Mouse (Mus musculus): ENCODE results near the gene Cd248.

Gene Cd248

GRCm38 (mm10) chr19:5067867-5068569, at the start of gene Cd248:
Cd248 (plus strand) TSS chr19:5068078.
- DNase-seq (ENCODE audit: low spot score) = peak; percentile 80

DNA sequence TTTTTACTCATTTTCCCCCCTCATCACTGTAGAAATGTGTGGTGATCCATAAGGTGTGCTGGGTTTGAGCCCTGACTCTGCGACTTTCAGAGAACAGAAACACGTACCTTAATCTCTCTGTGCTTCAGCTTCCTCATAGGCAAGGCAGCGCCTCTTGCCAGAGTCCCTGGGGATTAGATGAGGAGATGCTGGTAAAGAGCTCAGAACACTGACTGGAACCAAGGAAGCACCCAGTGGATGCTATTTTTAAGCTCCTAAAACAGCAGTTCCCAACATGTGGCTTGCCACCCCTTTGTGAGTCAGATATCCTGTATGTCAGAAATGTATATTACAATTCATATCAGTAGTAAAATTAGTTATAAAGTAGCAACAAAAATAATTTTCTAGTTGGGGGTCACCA, 49.7 kb upstream of the Cd248 start:
- DNase-seq (ENCODE audit: low spot score) = no peak

- DNase-seq (ENCODE audit: low spot score) = no peak
Observed at GRCm38 (mm10) chr19:5021416-5021815, 46.5 kb upstream of the Cd248 start.

- peak; percentile 98 for DNase-seq (ENCODE audit: low spot score)
Observed at GRCm38 (mm10) chr19:5023621-5024479, 44.0 kb upstream of the Cd248 start, which contains the start of gene Slc29a2. Slc29a2 (plus strand) TSS chr19:5023860.

DNA sequence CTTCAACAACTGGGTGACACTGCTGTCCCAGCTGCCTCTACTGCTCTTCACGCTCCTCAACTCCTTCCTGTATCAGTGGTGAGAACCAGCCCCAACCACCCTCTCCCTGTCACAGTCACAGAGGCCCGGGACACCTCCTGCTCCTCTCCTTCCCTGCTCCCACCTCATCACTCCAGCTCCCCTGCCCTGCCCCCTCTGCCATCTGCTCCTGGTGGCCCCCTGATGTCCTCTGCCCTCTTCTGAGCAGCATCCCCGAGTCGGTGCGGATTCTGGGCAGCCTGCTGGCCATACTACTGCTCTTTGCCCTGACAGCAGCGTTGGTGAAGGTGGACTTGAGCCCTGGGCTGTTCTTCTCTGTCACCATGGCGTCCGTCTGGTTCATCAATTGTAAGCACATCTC, 41.8 kb upstream of the Cd248 start:
- no peak for DNase-seq (ENCODE audit: low spot score)

GRCm38 (mm10) chr19:5032686-5033085, 35.2 kb upstream of the Cd248 start:
- DNase-seq (ENCODE audit: low spot score) = no peak

DNA sequence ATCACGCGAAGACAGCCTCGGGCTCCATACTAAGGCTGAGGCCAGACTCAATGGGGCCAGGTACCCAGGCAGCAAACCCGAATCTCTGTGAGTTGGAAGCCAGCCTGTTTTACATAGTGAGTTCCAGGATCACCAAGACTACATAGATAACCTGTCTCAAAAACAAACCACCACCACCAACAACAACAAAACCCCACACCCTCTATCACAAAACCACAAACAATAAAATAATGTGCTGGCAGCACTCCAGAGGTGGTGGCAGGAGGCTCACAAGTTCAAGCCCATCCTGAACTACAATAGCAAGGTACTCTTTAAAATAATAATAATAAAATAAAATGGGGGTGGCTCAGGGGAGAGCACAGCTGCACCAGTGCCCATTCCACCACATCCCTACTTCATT, 31.3 kb upstream of the Cd248 start:
- no peak for DNase-seq (ENCODE audit: low spot score)

DNA sequence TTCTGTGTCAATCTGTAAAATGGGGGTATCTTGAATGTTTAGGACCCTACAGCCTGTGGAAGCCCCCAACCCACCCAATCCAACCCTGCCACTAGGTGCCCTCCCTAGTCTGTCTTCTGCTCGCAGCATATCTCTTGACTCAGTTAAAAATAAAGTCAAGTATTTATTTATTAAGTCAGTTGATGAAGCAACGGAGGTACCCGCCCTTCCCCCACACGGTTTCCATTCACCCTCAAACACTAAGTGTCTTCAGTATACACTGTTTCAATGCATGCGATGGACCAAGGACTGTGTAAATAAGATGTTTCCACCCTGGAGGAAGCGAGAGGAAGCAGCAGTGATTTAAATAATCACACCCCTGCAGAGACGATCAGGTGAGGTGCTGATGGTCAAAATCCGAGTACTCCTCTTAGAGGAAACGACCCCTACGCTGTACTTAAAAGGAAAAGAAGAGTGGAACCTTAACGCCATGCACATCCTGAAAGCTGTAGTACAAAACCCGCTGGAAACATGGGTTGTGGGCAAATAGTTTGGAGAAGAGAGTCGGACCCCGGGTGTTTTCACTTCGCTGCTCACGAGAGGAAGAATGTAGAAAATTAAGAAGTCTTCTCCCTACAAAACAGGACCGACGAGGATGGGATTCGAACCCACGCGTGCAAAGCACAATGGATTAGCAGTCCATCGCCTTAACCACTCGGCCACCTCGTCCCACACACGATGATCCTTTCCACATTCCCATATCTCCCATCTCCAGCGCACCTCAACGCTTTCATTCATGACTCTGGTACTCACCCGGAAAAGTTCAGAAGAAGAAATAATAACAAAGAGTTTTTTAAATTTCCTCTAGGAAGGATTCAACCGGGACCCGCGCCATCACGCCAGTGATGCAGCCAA, 30.0 kb upstream of the Cd248 start:
- peak; percentile 97 for DNase-seq (ENCODE audit: low spot score)

- peak; percentile 95 for DNase-seq (ENCODE audit: low spot score)
Observed at GRCm38 (mm10) chr19:5038709-5039156, 29.1 kb upstream of the Cd248 start, which contains the start of the genes B4gat1 and AC124502.3. B4gat1 (plus strand) TSS chr19:5038826. AC124502.3 (plus strand) TSS chr19:5038891.

DNA sequence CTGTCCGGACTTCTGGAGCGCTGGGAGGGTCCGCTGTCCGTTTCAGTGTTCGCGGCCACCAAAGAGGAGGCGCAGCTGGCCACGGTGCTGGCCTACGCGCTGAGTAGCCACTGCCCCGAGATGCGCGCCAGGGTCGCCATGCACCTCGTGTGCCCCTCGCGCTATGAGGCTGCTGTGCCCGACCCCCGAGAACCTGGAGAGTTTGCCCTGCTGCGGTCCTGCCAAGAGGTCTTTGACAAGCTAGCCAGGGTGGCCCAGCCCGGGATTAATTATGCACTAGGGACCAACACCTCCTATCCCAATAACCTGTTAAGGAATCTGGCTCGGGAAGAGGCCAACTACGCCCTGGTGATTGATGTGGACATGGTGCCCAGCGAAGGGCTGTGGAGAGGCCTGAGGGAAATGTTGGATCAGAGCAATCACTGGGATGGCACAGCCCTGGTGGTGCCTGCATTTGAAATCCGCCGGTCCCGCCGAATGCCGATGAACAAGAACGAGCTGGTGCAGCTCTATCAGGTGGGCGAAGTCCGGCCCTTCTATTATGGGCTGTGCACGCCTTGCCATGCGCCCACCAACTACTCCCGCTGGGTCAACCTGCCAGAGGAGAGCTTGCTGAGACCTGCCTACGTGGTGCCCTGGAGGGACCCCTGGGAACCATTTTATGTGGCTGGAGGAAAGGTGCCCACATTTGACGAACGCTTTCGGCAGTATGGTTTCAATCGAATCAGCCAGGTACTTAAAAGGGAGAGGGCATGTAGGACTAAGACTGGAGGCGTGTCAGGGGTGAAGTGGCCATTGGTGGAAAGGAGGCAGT, 28.4 kb upstream of the Cd248 start:
- DNase-seq (ENCODE audit: low spot score) = peak; percentile 35

DNA sequence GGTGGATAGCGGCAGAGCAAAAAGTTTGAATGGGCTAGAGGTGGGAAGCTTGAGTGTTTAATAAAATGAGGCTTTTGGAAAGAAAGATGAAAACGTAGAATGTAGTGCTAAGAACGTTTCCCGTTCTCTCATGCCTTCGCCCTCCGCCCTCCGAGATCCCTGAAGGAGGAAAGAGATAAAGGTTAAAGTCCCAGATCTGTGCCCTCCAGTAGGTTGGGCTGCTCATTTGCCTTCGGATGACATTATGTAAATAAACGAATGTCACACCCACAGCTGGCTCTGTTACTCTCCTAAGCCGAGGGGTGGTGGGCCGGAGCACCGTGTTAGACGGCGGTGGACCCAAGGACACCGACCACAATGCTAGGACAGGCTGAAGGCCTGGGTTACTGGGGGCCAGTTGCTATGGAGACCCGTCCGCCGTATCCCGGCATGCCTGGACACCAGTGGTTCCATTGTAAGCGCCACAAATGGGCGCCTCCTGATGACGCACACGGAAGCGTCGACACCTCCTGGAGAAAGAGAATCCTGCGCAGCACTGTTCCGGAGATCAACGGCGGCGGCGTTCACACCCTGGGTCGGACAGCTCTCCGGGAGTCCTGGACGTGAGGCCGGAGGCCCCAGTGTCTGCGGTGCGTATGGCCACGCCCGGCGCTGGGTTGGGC, 26.9 kb upstream of the Cd248 start, which contains the start of gene Brms1:
Gene Brms1, plus strand, starts transcription at position 493 of the 662 bp plus-strand sequence.
- peak; percentile 98 for DNase-seq (ENCODE audit: low spot score)

DNA sequence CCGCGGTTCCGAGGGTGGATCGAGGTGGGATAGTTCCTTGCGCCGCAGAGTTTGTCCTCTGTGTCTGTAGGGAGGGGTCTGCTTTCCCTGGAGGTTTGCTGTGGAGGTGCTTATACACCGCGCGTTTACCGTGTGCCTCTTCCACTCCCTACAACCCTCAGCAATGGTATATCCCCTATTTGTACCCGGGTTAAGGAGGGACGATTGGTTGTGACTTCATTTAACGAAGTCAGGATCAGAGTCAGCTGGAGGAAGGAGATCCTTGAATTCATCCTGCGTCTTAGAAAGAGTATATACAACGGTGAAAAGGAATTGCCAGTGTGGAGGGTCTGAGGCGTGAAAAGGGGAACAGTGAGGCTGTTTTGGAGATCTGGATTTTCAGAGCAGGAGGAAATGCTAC, 26.3 kb upstream of the Cd248 start:
- no peak for DNase-seq (ENCODE audit: low spot score)

DNA sequence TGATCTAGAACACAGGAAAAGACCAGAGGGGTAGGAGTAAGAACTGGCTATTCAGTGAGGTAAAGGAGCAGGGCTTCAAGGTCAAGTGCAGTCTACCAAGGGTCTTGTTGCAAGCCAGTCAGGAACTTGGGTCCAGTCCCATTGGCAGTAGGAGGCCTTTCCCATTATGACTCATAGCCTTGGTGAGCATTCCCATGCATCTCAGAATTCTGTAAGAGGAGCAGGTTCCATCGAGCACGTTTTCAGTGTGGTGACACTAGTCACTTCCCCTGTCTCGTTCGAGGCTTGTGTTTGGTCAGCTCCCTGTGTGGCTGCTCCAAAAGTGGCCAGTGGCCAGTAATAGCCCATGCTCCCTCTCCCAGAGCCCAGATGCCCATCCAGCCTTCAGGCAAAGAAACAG, 22.3 kb upstream of the Cd248 start:
- DNase-seq (ENCODE audit: low spot score) = no peak

DNA sequence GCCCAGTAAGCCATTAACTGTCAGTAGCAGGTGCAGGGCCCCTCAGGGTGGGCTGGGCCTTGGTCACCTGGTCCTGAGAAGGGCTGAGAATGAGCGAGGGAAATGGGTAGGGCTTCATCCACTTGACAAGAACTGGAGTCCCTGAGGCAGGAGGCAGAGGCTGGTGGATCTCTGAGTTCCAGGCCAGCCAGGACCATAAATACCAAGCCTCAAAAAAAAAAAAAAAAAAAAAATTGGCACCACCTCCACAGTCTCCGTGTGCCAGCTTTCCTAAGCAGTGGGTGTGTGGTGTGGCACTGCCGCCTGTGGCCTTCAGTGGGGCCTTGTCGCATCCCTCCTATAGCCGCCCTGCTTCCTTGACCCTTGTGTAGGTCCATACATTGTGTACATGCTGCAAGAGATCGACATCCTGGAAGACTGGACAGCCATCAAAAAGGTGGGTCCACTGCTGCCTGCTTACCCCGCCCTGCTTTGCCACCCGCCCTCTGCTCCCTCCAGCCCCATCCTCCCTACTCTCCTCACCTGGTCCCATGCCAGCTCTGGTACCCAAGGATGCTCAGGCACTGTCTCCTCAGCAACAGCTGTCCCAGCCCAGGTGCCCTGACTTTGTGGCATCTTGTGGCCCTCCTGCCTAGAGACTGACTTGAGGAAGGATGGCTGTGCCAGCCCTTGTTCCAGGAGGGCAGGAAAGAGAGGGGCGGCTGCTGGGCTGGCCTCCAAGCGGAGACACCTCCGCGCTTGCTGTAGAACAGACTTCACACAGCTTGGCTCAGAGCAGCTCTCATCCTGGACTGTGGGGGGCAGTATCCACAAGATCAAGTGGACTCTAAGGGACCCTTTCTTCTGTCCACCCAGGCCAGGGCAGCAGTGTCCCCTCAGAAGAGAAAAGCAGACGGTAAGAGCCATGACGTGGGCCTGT, 19.5 kb upstream of the Cd248 start:
- no peak for DNase-seq (ENCODE audit: low spot score)

- DNase-seq (ENCODE audit: low spot score) = no peak
Observed at GRCm38 (mm10) chr19:5049325-5049724, 18.6 kb upstream of the Cd248 start.

- DNase-seq (ENCODE audit: low spot score) = peak; percentile 77
Observed at GRCm38 (mm10) chr19:5050047-5050905, 17.6 kb upstream of the Cd248 start, which contains the start of gene Rin1. Rin1 (plus strand) TSS chr19:5050481.

DNA sequence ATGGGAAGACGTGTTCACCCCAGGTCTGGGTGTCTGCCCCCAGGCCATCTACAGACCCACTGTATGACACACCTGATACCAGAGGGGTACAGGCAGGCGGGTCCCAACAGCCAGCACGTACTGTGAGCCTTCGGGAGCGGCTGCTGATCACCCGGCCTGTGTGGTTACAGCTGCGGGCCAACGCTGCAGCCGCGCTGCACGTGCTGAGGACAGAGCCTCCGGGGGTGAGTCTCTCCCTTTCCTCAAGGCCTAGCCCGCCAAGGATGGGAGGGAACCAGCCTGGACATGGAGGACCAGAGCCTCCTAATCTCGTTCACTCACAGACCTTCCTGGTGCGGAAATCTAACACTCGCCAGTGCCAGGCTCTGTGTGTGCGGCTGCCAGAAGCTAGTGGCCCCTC, 16.8 kb upstream of the Cd248 start:
- no peak for DNase-seq (ENCODE audit: low spot score)

DNA sequence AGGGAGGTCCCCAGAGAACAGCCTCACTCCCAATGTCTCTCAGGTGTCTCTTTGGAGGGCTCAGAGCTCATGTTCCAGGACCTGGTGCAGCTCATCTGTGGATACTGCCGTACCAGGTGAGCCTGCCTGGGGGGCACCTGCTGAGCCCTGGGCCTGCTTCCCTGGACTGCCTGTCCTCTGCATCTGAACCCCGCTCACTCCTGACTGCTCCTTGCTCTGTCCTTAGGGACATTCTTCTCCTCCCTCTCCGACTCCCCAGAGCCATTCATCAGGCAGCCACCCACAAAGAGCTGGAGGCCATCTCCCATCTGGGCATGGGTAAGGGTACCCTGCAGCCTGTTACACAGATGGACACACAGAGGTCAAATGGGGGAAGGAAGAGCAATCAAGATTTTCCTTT, 16.4 kb upstream of the Cd248 start:
- DNase-seq (ENCODE audit: low spot score) = no peak

Measured in embryo, embryonic 10.5 days (tissue).